Mouse (Mus musculus) induced T-regulatory cell, adult 2 months (primary cell): Measurements from ENCODE around the gene St6galnac3.
A peak's percentile ranks its signal among the peaks of the same experiment; 100 is the strongest.

ENCODE experiments used
- DNase-seq: peaks from one replicate; pipeline ENCODE4 v3.0.0-alpha.2; 2012; ENCODE audit warnings: low read depth

St6galnac3 gene

GRCm38 (mm10) chr3:153652850-153653249 is 72.1 kb downstream of the St6galnac3 start:
- no peak for DNase-seq

- no peak for DNase-seq
These were observed 76.3 kb downstream of the St6galnac3 start for GRCm38 (mm10) chr3:153648713-153649112.

- peak; percentile 6 for DNase-seq
These were observed 79.2 kb downstream of the St6galnac3 start for GRCm38 (mm10) chr3:153645803-153646202.

DNA sequence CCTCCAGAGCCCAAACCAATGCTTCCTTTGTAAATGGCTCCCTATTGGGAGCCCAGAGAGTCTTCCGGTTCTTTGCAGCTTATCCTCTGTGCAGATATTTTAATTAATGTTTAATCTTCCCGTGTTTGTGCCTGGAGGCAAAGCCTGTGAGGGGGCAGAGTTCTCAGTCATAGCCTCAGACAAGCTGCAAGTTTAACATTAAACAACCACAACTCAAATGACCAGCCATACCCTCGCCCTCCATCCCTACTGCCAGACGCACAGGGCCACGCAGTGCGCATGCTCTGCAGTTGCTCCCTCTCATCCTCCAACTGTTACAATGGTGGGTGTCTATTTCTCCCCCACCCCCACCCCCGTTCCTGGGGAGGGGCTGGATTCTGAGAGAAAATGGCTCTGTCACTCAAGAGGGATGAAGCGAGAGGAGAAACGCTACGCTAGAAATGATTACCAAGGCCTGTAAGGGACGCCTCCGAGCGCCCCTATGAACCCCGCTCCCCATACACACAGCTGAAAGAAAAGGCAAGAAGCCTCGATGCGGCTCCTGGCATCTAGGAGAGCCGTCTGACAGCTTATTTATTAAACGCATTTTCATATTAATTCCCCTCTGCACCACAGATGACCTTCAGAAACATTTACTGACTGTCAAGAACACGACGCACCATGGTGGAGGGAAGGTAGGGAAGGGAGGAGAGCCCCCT is 81.0 kb downstream of the St6galnac3 start:
- no peak for DNase-seq

GRCm38 (mm10) chr3:153642826-153643225 is 82.1 kb downstream of the St6galnac3 start:
- no peak for DNase-seq

GRCm38 (mm10) chr3:153641805-153642204 is 83.2 kb downstream of the St6galnac3 start:
- no peak for DNase-seq

DNA sequence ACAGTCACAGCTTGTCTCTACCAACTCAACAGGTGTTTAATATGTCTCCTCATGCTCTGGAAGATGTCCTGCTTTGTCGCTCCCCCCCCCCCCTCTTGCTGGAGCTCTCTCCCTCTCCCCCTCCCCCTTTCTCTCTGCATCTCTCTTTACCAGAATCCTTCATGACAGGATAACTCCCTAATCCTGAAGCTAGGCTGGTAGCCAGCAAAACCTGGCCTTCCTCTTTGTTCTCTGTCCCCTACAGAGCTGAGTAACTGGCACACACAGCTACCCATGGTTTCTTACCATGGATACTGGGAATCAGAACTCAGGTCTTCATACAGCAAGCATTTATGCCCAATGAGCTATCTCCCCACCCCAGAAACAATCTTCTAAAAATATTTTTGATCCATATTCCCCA is 87.6 kb downstream of the St6galnac3 start:
- no peak for DNase-seq

DNA sequence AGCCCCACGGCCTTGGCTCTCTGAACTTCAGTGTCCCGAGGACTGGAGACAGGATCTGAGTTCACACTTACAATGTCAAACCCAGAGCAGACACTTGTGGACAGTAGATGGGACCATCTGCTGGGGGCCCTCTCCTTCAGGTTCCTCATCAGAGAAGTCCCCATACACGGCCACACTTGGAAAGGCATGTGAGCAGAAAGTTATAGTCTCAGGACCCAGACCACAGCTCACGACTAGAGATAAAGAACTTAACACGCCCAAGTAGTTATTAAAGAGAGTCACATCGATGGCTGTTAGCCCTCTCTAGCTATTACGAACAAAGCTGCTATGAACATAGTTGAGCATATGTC is 88.2 kb downstream of the St6galnac3 start:
- no peak for DNase-seq

DNA sequence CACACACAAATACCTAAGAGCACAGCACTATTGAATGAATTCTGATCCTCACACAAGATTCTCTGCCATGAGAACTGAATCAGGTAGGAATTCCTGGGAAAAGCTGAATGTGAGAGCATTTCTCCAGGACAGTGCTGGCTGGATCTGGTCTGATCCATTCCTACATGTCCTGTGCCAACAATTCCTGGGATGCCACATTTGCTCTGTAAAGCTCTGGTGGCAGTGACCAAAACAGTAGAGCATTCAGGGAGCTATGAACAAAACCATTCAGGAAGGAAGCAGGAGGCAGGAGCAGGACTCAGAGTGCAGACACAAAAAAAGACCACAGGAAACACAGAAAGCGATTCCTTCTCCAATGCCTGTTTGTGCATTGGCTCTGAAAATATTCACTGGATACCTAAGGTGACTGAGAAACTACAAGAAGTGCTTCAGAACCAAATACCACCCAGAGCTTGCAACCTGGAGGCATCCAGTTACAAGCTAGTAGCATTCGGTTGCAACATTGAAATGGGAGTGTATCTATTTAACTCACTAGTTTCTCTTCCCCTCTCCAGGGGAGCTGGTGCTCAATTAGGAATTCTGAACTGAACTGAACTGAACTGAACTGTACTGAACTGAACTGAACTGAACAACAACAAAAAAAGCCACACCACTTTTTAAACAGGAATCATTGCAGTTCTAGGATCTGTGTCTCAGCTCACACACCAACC is 88.7 kb downstream of the St6galnac3 start:
- no peak for DNase-seq

- DNase-seq, result no peak
These were observed 92.8 kb downstream of the St6galnac3 start for GRCm38 (mm10) chr3:153631988-153632672.

DNA sequence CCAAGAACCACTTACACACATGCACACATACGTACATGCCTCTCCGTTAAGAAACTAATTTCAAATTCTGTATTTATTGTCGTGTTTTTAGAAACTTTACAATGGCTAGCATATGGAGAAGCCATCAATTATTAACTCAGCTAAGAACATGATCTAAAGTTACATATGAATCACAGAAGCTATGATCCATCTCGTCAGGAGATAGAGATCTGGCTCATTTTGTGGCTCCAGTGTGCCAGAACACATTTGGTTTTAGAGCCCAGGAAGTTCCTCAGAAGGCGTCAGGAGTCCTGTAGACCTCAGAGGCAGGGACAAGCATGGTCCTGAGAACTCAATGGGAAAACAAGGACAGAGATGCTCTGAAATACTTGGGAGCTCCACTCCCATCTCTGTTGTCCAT is 98.7 kb downstream of the St6galnac3 start:
- no peak for DNase-seq

GRCm38 (mm10) chr3:153618976-153619375 is 106.0 kb downstream of the St6galnac3 start:
- no peak for DNase-seq

- DNase-seq, result no peak
These were observed 108.1 kb downstream of the St6galnac3 start for GRCm38 (mm10) chr3:153616849-153617248.

DNA sequence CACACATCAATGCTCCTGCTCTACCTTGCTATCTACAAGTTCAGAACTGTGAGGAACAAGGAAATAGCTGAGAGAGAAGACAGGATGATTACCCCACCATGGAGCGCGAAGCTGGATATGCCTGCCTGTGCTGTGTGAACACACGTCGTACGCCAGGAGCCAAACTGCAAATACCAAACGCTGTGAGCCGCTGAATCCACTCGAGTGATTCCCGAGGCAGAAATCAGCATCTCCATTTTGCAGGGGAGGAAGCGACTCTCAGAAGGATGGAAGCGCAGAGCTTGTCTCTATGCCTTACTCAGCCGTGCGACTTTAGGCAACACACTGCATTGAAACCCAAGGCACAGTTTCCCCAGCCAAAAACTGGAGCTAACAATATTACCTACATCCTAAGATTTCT is 114.7 kb downstream of the St6galnac3 start:
- DNase-seq, result no peak

DNA sequence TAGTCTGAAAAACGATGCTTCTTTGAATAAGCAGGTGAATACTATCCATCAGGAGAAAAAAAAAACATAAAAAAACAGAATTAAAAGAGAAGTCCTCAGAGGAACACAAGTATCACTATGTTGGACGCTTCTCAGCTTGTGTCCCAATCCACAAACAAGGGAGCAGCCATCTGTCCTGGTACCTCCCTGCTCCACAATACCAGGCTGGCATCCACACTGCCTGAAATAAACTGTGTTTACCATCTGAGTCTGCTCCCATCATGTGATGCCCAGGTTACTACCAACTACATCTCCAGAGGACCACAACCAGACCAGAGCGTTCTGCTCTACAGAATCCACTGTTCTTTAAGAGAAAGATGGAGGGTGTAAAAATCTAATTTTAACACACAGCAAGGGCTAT is 118.6 kb downstream of the St6galnac3 start:
- no peak for DNase-seq

DNA sequence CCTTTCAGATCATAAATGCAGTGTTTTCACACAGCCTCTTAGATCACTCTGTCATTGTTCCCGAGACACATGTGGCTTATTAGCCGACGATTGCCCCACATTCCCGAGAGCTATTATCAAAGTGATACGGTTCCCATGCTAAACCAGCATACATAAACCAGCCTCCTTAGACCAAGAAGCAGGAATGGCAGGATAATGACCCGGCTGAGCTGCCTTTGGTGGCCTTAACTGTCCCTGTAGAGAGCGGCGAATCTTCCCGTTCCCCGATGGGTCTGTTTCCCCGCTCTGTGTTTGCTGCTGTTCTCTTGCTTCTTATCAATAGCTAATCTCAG is 119.2 kb downstream of the St6galnac3 start:
- DNase-seq, result no peak

DNA sequence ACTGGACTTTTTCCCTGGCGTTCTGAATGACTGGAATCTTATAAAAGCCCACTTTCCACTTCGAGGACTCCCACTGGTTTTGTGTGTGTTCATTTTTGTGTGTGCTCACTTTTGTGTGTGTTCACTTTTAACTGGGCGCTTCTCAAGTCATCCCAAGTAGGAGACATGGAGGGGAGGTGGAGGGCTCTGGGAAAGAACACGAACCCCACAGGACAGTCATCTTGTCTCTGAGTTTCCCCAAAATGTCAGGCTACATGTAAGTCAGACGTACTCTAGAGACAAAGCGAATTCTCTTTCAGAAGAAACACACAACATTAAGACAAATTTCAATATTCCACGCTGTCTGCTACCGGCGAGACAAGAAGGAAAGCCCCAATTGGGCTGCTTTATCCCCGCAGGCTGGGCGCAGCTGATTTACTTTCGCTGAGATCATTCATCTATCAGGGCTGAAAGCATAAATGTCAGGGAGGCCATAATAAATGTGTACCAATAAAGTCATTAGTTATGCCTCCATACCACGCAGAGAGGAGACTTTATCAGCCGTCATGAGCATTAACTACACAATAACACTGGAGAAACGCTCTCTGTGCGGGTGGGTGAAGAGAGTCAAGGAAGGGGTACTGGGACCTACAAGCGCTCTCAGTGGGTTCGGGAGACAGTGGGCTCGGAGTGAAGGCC is 119.7 kb downstream of the St6galnac3 start:
- DNase-seq, result no peak

DNA sequence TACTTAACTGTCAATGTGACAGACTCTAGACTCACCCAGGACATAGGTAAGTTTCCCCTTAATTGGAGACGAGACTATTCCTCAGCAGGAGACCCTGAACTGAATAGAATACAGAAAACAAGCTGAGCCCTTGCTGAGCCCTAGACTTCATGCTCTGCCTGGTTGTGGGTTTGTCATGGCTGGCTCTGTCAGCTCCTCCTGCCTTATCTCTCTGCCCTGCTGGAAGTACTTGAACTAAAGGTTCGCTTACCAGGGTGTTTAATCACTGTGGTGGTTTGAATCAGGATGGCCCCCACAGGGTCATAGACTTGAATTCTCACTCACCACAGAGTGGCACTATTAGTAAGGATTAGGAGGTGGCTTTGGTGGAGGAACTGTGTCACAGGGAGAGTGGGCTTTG is 125.8 kb downstream of the St6galnac3 start:
- no peak for DNase-seq

DNA sequence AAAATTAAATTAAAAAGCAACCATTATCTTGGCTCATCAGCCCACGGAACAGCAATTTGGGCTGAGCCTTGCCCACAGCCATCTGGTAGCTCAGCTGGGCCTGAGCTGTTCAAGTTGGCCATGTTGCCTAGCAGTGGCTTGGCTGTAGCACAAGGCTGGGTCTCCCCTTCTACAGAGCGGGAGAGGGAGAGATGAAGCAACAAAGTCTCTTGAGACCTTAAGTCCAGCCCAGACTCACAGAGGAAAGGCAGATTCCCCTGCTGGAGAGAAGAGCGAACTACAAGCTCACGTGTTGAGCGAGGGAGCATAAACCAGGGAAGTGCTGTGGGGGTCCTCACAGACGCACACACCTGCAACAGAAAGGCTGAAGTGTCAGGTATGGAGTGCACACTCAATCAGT is 126.3 kb downstream of the St6galnac3 start:
- DNase-seq, result peak; percentile 4

- DNase-seq, result no peak
These were observed 130.4 kb downstream of the St6galnac3 start for GRCm38 (mm10) chr3:153594531-153594930.

- DNase-seq, result no peak
These were observed 131.0 kb downstream of the St6galnac3 start for GRCm38 (mm10) chr3:153593978-153594377.

GRCm38 (mm10) chr3:153593103-153593502 is 131.9 kb downstream of the St6galnac3 start:
- no peak for DNase-seq

DNA sequence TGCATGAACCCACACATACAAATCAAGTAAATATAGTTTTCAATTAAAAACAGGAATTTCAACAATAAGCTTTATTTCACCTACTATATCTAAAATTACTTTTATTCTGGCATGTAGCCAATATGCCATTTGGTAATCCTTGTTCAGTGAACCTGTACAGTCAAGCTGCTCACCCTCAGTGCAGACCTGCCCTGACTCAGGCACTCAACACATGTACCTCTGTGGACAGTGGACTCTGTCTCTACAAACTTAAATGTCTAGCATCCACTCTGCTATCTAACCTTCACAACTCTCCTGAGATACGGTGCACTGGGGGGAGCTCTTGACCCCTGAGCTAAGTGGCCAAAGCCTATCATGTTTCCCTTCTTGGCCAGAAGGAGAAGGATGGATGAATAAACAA is 137.4 kb downstream of the St6galnac3 start:
- no peak for DNase-seq
